14 mouse cellular contexts compared by ENCODE assay signal in the genomic region with DNA sequence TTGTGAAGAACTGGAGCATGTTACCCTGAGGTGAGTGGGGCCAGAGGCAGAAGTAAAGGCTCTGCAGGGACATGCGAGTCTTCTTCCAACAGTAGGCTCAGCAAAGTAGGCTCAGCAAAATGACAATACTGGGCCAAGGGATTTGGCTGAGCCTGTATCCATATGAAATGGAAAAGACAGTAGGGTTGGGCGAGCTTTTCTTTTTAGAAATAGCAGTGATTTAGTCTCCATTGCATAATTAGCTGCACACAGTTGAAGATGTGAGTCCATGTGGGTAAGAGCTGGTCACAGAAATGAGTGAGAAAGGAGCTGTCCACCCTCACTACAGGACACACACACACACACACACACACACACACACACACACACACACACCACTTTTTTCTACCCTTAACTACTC.
"Had no signal": no experiment of that assay in that cellular context is flagged by ENCODE, and none has a peak within 500 bp of the region (broad histone marks: within the 10 kb centered on the region; RNA-seq: fewer than 3 reads in every experiment).

No protein-coding gene starts in this region.

- H3K27ac ChIP-seq: kidney, postnatal 0 days; liver, embryonic 13.5 days; neural tube, embryonic 13.5 days; stomach, embryonic 15.5 days had no signal

- H3K4me2 ChIP-seq: liver, embryonic 13.5 days; midbrain, embryonic 11.5 days; neural tube, embryonic 13.5 days; stomach, embryonic 15.5 days had no signal

- H3K27me3 ChIP-seq: liver, embryonic 13.5 days; neural tube, embryonic 13.5 days; stomach, embryonic 15.5 days had no signal

- H3K9ac ChIP-seq: liver, embryonic 13.5 days; neural tube, embryonic 13.5 days; stomach, embryonic 15.5 days had no signal

- H3K36me3 ChIP-seq: liver, embryonic 13.5 days; neural tube, embryonic 13.5 days; stomach, embryonic 15.5 days had no signal

- H3K4me1 ChIP-seq: stomach, embryonic 15.5 days had no signal

- H3K9me3 ChIP-seq: liver, embryonic 13.5 days; neural tube, embryonic 13.5 days; stomach, embryonic 15.5 days had no signal

- H3K4me3 ChIP-seq: liver, embryonic 13.5 days; myocyte; neural tube, embryonic 13.5 days; stomach, embryonic 15.5 days had no signal

- DNase-seq: liver, embryonic 13.5 days; lung, adult 2 months; lung, postnatal 14 days; lung, postnatal 4 days; midbrain, embryonic 14.5 days; retina, postnatal 1 day; right cerebral cortex, postnatal 25 days; spleen, adult 18-20 months; thymus, postnatal 25 days had no signal
